Mouse (Mus musculus): ENCODE measurements around the gene Nrm. TPM values are rescaled to one million over a fixed set of nuclear protein-coding genes. Genes with fewer than 3 reads are reported as not detected.
A peak's percentile ranks its signal among the peaks of the same experiment; 100 is the strongest.

Nrm gene
- polyA plus RNA-seq, 2 experiments, result 49.5 to 80.7 TPM

- peaks cover 39% of the 10 kb centered on the region for H3K4me1 ChIP-seq (ENCODE audit: control insufficient read depth, insufficient read depth, low read length)
- no peak for TF ChIP-seq POLR2A (IDR thresholded peaks at IDR 0.05; ENCODE audit: borderline replicate concordance, extremely low read depth, insufficient read depth, insufficient read length)
- DNase-seq (ENCODE audit: low spot score), result no peak
- H3K27ac ChIP-seq (replicated peaks; ENCODE audit: low read depth, low read length), result peak overlapping the region; percentile 92
- peak overlapping the region; percentile 83 for H3K9ac ChIP-seq (ENCODE audit: low read depth, low read length, severe bottlenecking)
- peak overlapping the region; percentile 62 for H3K4me3 ChIP-seq (replicated peaks; ENCODE audit: low read length)
- no peak for ATAC-seq (ENCODE audit: low FRiP score, low read depth)
- peaks cover 11% of the 10 kb centered on the region for H3K36me3 ChIP-seq (ENCODE audit: control insufficient read depth, insufficient read depth, low read length)
- no peaks in the 10 kb centered on the region for H3K27me3 ChIP-seq (ENCODE audit: control insufficient read depth, insufficient read depth, low read length)
- peak overlapping the region; percentile 97 for H3K4me2 ChIP-seq (replicated peaks; ENCODE audit: low read depth, low read length, severe bottlenecking)
- WGBS, result 10% methylated on average over 26 of the region's 26 CpGs
- no peaks in the 10 kb centered on the region for H3K9me3 ChIP-seq (ENCODE audit: control insufficient read depth, low read length)
These were observed 6.1 kb downstream of the Nrm start for GRCm38 (mm10) chr17:35866911-35867890.

- Histone ChIP-seq H3K4me2 (replicated peaks; ENCODE audit: low read depth, low read length, severe bottlenecking) (peak overlapping the region; percentile 97), H3K27me3 (ENCODE audit: control insufficient read depth, insufficient read depth, low read length) (no peaks in the 10 kb centered on the region), H3K9ac (ENCODE audit: low read depth, low read length, severe bottlenecking) (peak overlapping the region; percentile 83), H3K9me3 (ENCODE audit: control insufficient read depth, low read length) (no peaks in the 10 kb centered on the region), H3K4me1 (ENCODE audit: control insufficient read depth, insufficient read depth, low read length) (peaks cover 39% of the 10 kb centered on the region), H3K4me3 (replicated peaks; ENCODE audit: low read length) (peak overlapping the region; percentile 62), H3K36me3 (ENCODE audit: control insufficient read depth, insufficient read depth, low read length) (peaks cover 9% of the 10 kb centered on the region), H3K27ac (replicated peaks; ENCODE audit: low read depth, low read length) (0 out of 2 replicates have a peak overlapping the region, but pooled peaks have one; percentile 59)
- TF ChIP-seq POLR2A (IDR thresholded peaks at IDR 0.05; ENCODE audit: borderline replicate concordance, extremely low read depth, insufficient read depth, insufficient read length), result no peak
- ATAC-seq (ENCODE audit: low FRiP score, low read depth), result no peak
- WGBS, result 28% methylated on average over 14 of the region's 17 CpGs
- no peak for DNase-seq (ENCODE audit: low spot score)
These were observed 7.2 kb downstream of the Nrm start for GRCm38 (mm10) chr17:35868165-35868820.

- H3K27ac ChIP-seq (replicated peaks; ENCODE audit: low read depth, low read length), result peak overlapping the region; percentile 59
- DNase-seq (ENCODE audit: low spot score), result no peak
- WGBS, result 4% methylated on average over 7 of the region's 7 CpGs
- no peak for TF ChIP-seq POLR2A (IDR thresholded peaks at IDR 0.05; ENCODE audit: borderline replicate concordance, extremely low read depth, insufficient read depth, insufficient read length)
- peak overlapping the region; percentile 97 for H3K4me2 ChIP-seq (replicated peaks; ENCODE audit: low read depth, low read length, severe bottlenecking)
- ATAC-seq (ENCODE audit: low FRiP score, low read depth), result no peak
- peaks cover 39% of the 10 kb centered on the region for H3K4me1 ChIP-seq (ENCODE audit: control insufficient read depth, insufficient read depth, low read length)
- H3K36me3 ChIP-seq (ENCODE audit: control insufficient read depth, insufficient read depth, low read length), result peaks cover 8% of the 10 kb centered on the region
- peak overlapping the region; percentile 83 for H3K9ac ChIP-seq (ENCODE audit: low read depth, low read length, severe bottlenecking)
- no peaks in the 10 kb centered on the region for H3K9me3 ChIP-seq (ENCODE audit: control insufficient read depth, low read length)
- H3K27me3 ChIP-seq (ENCODE audit: control insufficient read depth, insufficient read depth, low read length), result no peaks in the 10 kb centered on the region
- peak overlapping the region; percentile 62 for H3K4me3 ChIP-seq (replicated peaks; ENCODE audit: low read length)
These were observed 7.8 kb downstream of the Nrm start for GRCm38 (mm10) chr17:35868961-35869345.

GRCm38 (mm10) chr17:35869346-35870067 lies 8.4 kb downstream of the Nrm start:
- H3K4me1 ChIP-seq (ENCODE audit: control insufficient read depth, insufficient read depth, low read length), result peaks cover 39% of the 10 kb centered on the region
- H3K36me3 ChIP-seq (ENCODE audit: control insufficient read depth, insufficient read depth, low read length), result peaks cover 14% of the 10 kb centered on the region
- H3K4me2 ChIP-seq (replicated peaks; ENCODE audit: low read depth, low read length, severe bottlenecking), result peak overlapping the region; percentile 97
- no peak for TF ChIP-seq POLR2A (IDR thresholded peaks at IDR 0.05; ENCODE audit: borderline replicate concordance, extremely low read depth, insufficient read depth, insufficient read length)
- ATAC-seq (ENCODE audit: low FRiP score, low read depth) (no peak), DNase-seq (ENCODE audit: low spot score) (no peak)
- 4% methylated on average over 7 of the region's 7 CpGs for WGBS
- H3K27me3 ChIP-seq (ENCODE audit: control insufficient read depth, insufficient read depth, low read length), result no peaks in the 10 kb centered on the region
- H3K4me3 ChIP-seq (replicated peaks; ENCODE audit: low read length), result peak overlapping the region; percentile 62
- peak overlapping the region; percentile 59 for H3K27ac ChIP-seq (replicated peaks; ENCODE audit: low read depth, low read length)
- H3K9ac ChIP-seq (ENCODE audit: low read depth, low read length, severe bottlenecking), result peak overlapping the region; percentile 83
- no peaks in the 10 kb centered on the region for H3K9me3 ChIP-seq (ENCODE audit: control insufficient read depth, low read length)
